Mouse (Mus musculus) urinary bladder, adult 2 months (tissue): ENCODE measurements around the gene Abca14. TPM values are rescaled to one million over a fixed set of nuclear protein-coding genes. Genes with fewer than 3 reads are reported as not detected.
"Not testable (repeated sequence)": the region's sequence is repeated elsewhere in the genome, so short reads cannot be mapped to it uniquely, and the experiment has no call there.

Source experiments
- DNase-seq: peaks from one replicate; pipeline ENCODE4 v3.0.0; 2022; ENCODE audit warnings: low spot score
- polyA plus RNA-seq: library from polyadenylated mRNA; depleted of rRNA; stranded (reverse); fragments of >200 nt; gene quantifications from 2 replicates; pipeline ENCODE4 v1.2.3, GENCODE M21; 2012; rRNA removed

Abca14 gene
- polyA plus RNA-seq, 1 experiment, result 0.08 TPM

GRCm38 (mm10) chr7:120201231-120201744, 2.5 kb upstream of the Abca14 start:
- no peak for DNase-seq

GRCm38 (mm10) chr7:120201771-120202170, 2.0 kb upstream of the Abca14 start, which contains the start of gene Crym:
Gene Crym, minus strand, starts transcription at chr7:120202111.
- no peak for DNase-seq

- DNase-seq, result no peak
Measured at GRCm38 (mm10) chr7:120205989-120206388, 2.2 kb downstream of the Abca14 start.

GRCm38 (mm10) chr7:120228541-120228940, 24.8 kb downstream of the Abca14 start:
- DNase-seq, result no peak

- DNase-seq, result no peak
Measured at GRCm38 (mm10) chr7:120241092-120241491, 37.3 kb downstream of the Abca14 start.

GRCm38 (mm10) chr7:120271135-120271991, 67.6 kb downstream of the Abca14 start:
- no peak for DNase-seq

- DNase-seq, result no peak
Measured at GRCm38 (mm10) chr7:120272110-120272509, 68.3 kb downstream of the Abca14 start.

GRCm38 (mm10) chr7:120285286-120285685, 81.5 kb downstream of the Abca14 start:
- DNase-seq, result no peak

GRCm38 (mm10) chr7:120316086-120316485, 112.3 kb downstream of the Abca14 start:
- DNase-seq, result no peak

GRCm38 (mm10) chr7:120322963-120323362, 119.2 kb downstream of the Abca14 start:
- no peak for DNase-seq

GRCm38 (mm10) chr7:120325911-120326310, 122.2 kb downstream of the Abca14 start:
- not testable (repeated sequence) for DNase-seq

- DNase-seq, result no peak
Measured at GRCm38 (mm10) chr7:120327220-120328073, 123.7 kb downstream of the Abca14 start.

GRCm38 (mm10) chr7:120328087-120328793, 124.5 kb downstream of the Abca14 start, which contains the start of gene Abca15:
Gene Abca15, plus strand, starts transcription at chr7:120328670.
- DNase-seq, result no peak

GRCm38 (mm10) chr7:120361159-120361558, 157.4 kb downstream of the Abca14 start:
- no peak for DNase-seq

Other genes with a start within 250 kb of the Abca14 start
- 0.01 TPM in 2 replicates for gene Dnah3, start 108.7 kb upstream of the Abca14 start, polyA plus RNA-seq
- gene Tmem159, start 101.6 kb upstream of the Abca14 start, polyA plus RNA-seq, result 97.7 and 112 TPM in 2 replicates
- not detected in 2 replicates for gene Zp2, start 58.7 kb upstream of the Abca14 start, polyA plus RNA-seq
- gene Anks4b, start 30.1 kb upstream of the Abca14 start, polyA plus RNA-seq, result not detected in 2 replicates
- gene Crym, start 1.9 kb upstream of the Abca14 start, polyA plus RNA-seq, result 1.5 and 1.9 TPM in 2 replicates
- gene Abca15, start 124.7 kb downstream of the Abca14 start, polyA plus RNA-seq, result not detected in 2 replicates
- not detected in 2 replicates for gene Abca16, start 205.7 kb downstream of the Abca14 start, polyA plus RNA-seq